Mouse (Mus musculus): ENCODE measurements around the gene Ncam1.

Gene Ncam1

DNA sequence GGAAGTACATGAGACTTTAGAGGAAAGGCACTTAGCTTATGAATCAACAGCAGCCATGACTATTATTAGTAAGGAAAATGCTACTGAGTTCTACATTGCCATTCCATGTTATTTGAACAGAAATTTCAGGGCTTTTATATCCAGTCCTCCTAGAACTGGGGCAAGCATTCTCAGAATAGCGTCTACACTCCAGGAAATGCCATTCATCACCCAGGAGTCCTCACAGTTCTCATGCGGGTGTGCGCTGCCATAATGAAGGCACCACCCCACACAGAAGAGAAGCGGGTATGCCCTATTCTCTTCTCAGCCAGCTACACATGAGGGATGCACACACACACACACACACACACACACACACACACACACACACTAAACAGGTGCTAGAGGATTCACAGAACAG is 43.5 kb downstream of the Ncam1 start:
- DNase-seq (ENCODE audit: low spot score in 2 of 2): no peak

DNA sequence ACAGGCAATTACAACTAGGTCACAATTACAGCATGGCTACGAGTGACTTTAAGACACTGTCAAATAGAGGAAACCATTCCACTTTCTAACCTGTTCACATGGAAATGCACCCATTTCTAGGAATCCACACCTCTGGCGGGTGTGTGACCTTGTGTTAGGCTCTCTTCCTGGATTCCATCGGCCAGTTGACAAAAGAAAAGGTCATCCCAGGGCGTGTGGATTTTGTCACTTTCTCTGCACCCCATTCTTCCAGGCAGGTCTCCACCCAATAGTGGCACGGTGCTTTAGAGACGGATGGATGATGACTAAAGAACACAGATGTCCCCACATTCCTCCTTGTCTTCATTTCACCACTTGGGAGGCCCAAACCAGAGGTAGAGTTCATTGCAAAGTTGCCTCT is 47.3 kb downstream of the Ncam1 start:
- DNase-seq (ENCODE audit: low spot score in 2 of 2): no peak

GRCm38 (mm10) chr9:49746176-49746575 is 52.5 kb downstream of the Ncam1 start:
- no peak for DNase-seq (ENCODE audit: low spot score in 2 of 2)

DNA sequence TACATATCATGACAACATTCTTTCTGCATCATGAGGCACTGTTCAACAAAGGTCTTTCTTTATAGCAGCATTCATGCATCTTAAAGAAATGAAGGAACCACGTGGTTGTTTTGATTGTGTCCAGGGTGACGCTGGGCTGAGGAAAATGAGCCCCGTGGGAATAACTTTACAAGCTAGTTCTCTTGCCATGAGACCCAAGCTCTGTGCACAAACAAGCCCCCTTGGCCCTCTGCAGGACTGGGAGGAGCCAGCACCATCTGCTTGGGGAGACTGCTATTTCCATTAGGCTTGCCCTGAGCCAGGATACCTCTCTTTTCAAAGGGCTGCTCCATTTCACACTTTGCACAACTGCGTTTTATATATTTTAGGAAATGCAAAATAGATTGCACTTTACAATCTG is 53.0 kb downstream of the Ncam1 start:
- DNase-seq (ENCODE audit: low spot score in 2 of 2): no peak

DNA sequence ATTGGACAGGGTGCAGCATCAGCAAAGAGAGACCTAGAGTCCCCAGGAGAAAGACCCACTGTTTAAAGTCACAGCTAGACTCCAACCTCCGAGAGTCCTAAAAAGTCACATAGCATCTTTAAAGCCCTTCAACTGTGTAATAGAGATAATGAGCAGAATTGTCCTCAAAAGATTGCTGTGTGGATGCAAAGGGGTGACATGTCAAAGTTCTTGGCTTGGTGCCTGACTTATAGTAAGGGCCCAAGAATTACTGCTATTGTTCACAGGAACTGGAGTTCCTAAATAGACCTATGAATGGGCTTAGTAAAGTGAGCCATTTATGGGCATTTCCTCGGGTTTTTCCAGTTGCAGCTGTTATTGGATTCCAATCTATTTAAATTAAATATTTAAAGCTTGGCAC is 54.4 kb downstream of the Ncam1 start:
- DNase-seq (ENCODE audit: low spot score in 2 of 2): no peak

DNA sequence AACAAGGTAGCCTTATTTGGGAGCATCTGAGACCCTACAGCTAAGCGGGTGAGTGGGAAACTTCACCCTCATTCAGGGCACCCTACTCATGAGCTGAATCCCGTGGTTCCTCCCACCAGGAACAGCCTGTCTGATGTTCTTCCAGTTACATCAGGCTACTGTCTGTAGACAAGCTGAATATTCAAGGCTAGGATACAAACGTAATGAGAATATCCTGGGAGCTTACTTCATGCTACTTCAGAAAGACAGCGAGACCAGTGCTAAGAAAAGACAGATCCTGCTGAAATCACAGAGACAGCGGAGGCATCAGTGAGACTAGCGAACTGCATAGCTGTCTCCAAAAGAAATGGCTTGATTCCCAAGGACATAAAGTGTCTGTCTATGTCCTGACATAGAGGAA is 58.8 kb downstream of the Ncam1 start:
- no peak for DNase-seq (ENCODE audit: low spot score in 2 of 2)

DNA sequence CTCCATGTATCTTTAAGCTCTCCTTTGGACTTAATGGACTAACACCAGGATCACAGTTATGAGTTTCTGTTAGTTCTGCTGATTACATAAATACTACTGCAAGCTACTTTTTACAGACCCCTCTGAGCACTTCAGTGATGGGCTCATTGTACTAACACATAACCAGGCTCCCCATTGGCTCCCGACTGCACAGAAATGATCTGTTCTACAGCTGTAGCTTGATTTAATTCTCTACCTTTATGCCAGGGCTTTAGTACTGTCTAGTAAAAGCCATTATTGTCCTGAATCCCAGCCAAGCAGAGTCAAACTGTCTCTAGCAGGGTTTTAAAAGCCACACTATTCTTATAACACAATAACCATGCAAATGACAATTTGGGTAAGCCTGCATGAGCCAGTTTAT is 60.2 kb downstream of the Ncam1 start:
- DNase-seq (ENCODE audit: low spot score in 2 of 2): no peak

GRCm38 (mm10) chr9:49737166-49737565 is 61.6 kb downstream of the Ncam1 start:
- no peak for DNase-seq (ENCODE audit: low spot score in 2 of 2)

GRCm38 (mm10) chr9:49734348-49735007 is 64.2 kb downstream of the Ncam1 start:
- no peak for DNase-seq (ENCODE audit: low spot score in 2 of 2)

DNA sequence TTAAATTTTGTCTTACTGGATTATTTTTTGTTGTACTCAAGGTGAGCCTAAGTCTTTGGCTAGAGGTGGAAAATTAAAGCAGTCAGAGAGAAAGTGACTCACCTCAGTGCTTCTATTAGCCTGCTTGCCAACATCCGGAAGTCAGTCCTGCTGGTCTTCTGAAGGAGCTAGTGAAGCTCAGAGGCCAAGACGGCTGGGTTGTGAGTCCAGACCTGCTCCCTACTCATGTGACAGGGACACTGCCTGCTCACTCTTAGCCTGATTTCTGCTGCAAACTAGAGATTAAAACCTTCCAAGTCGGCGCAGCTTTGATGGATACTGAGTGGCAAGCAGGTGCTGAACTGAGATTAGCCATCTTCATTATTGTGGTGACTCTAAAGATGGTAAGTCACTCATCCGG is 65.0 kb downstream of the Ncam1 start:
- no peak for DNase-seq (ENCODE audit: low spot score in 2 of 2)

GRCm38 (mm10) chr9:49729479-49729878 is 69.2 kb downstream of the Ncam1 start:
- no peak for DNase-seq (ENCODE audit: low spot score in 2 of 2)

DNA sequence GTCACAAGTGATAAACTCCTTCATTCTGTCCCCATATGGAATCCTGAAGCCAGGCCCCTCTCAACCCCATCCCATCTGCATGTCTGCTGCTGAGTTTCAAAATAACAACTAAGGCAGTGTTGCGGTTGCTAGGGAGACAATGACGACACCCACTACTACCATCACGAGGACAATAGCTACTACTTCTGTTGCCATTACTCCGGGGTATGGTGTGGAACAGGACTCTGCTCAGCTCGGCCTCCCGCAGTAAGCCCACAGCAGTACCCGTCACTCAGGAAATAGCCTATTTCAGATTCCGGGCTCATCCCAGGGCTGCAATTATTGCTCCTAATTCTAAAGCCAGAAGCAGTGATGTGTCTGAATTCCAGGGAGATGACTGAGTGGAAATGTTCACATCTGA is 70.5 kb downstream of the Ncam1 start:
- DNase-seq (ENCODE audit: low spot score in 2 of 2): no peak

GRCm38 (mm10) chr9:49722765-49723164 is 76.0 kb downstream of the Ncam1 start:
- DNase-seq (ENCODE audit: low spot score in 2 of 2): no peak

DNA sequence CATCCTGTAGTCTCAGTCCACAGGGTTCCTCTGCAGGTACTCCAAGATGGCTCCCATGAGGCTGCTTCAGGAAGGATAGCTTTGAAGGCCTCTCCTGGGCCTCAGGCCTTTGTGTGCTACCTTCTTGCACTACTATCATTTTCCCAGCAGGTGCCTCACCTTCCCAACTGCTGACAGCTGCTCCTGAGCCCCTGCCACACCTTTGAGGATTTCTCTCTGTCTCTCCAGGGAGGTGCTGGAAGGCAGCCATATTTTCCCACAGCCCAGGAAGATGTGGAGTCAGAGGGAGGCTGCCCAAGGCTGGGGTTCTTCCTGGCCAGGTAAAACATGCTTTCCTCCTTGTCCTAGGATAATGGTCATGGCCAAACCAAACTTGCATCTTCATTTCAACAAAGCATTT is 83.6 kb downstream of the Ncam1 start:
- DNase-seq (ENCODE audit: low spot score in 2 of 2): no peak

GRCm38 (mm10) chr9:49714091-49714490 is 84.6 kb downstream of the Ncam1 start:
- DNase-seq (ENCODE audit: low spot score in 2 of 2): no peak

- DNase-seq (ENCODE audit: low spot score in 2 of 2): no peak
These were observed 91.1 kb downstream of the Ncam1 start for GRCm38 (mm10) chr9:49707646-49708045.

DNA sequence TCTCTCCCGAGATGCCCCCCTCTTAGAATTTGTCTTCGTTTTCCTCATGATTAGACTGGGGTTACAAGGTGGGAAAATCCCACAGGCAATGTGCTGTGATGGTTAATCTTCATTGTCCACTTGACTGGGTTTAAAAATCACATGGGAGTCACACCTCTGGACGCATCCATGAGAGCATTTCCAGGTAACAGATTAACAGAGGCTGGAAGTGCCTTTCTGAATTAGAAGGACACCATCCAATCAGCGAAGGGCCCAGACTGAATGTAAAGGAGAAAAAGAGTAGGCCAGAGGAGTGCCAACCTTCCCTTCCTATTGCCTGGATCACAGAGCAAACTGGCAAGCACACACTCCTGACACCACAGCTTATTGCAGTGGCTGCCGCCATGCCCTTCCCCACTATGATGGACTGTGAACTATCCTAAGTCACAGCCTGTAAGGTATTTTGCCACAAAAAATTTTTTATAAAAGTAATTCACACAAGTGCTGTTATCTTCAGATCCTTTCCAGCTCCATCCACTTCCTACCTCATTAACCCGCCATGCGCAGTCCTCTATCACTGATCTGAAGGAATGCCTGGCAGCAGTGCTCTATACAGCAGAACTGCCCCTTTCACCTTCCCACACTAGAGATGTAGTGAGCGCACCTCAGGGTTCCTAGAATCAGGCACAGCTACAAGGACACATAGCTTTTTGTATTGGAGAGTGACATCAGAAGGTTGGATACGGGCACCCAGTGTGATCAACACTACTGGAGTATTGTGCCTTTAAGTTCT is 94.3 kb downstream of the Ncam1 start:
- no peak for DNase-seq (ENCODE audit: low spot score in 2 of 2)

GRCm38 (mm10) chr9:49695371-49695770 is 103.4 kb downstream of the Ncam1 start:
- no peak for DNase-seq (ENCODE audit: low spot score in 2 of 2)

GRCm38 (mm10) chr9:49692791-49693190 is 105.9 kb downstream of the Ncam1 start:
- DNase-seq (ENCODE audit: low spot score in 2 of 2): no peak

GRCm38 (mm10) chr9:49691344-49691743 is 107.4 kb downstream of the Ncam1 start:
- DNase-seq (ENCODE audit: low spot score in 2 of 2): no peak

DNA sequence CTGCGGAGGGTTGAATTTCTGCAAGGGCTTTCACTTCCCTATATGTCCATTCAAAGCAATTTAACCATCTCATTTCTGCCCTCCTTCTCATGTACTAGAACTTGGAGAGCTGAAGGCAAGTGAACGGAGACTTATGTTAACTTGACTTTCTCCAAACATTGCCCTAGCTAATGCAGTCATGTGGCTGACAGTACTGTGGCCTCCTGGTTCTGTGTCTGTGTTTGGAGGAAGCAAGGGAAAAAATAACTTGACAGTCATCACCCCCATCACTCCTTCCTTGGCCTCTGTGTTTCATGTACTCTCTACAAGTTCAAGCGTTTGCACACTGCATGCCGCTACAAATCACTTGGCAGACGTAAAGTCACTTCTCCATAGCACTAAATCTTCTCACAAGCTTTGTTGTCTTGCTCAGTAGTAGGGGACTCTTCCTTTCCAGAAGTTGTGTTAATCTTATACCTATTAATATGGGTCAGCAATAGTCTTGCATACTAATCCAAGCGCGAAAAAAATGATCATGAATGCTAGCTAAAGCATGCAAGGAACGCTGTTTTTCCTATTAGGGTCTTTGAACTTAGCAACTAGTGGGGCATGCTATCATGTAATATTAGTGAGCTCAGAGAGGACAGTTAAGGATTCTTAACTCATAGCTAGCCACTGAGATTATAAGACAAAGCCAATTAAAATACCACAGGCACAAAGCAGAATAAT is 115.0 kb downstream of the Ncam1 start:
- no peak for DNase-seq (ENCODE audit: low spot score in 2 of 2)

DNA sequence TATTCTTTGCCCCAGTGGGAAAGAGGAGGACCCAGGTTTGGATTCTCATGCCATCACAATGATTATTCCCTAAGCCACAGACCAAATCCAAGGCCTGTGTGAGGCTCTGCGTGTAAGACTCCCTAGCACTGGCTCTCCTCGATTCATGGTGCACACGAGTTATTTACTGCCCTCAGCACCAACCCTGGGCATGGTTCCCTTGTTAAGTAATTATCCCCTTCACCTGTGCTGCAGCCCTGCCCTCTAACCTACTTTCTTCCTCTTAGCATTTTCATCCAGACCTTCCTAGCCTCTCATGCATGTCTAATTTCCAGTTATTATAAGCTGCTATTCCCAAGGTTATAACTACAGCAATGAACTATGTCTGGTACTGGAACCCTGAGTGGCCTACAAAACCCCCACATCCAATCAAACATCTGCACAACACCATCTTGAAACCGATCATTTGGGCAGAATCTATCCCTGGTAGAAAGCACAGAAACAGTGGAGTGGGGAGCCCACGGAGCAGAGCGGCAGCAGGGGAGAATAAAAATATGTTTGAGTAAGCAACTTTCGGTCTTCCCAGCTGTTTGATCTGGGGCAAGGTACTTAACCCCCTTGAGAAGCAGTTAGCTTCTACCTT is 116.8 kb downstream of the Ncam1 start:
- DNase-seq (ENCODE audit: low spot score in 2 of 2): no peak

All from spleen, postnatal 36 days (tissue).